ENCODE assay signal across 24 mouse cellular contexts in genomic region chr5:54439286-54439685, GRCm38 (mm10).
DNase-seq lines count a peak whose midpoint lies in the region; ATAC-seq and TF ChIP-seq lines count a peak whose summit lies in the region.
"Had no signal": no experiment of that assay in that cellular context is flagged by ENCODE, and none has a peak within 500 bp of the region (broad histone marks: within the 10 kb centered on the region; RNA-seq: fewer than 3 reads in every experiment).

No protein-coding gene starts in this region.

- no peak overlapping the region for H3K27ac ChIP-seq in forebrain, postnatal 0 days (ENCODE audit: low read depth, low read length)
- H3K27ac ChIP-seq in forebrain, embryonic 15.5 days (replicated peaks), result no peak overlapping the region
- no peak overlapping the region for H3K27ac ChIP-seq in hindbrain, embryonic 14.5 days
- H3K27ac ChIP-seq in hindbrain, embryonic 12.5 days, result no peak overlapping the region
- H3K27ac ChIP-seq in left cerebral cortex, adult 2 months, result no peak overlapping the region
- H3K27ac ChIP-seq: heart, embryonic 13.5 days; hindbrain, embryonic 13.5 days; limb, embryonic 13.5 days; neural tube, embryonic 13.5 days had no signal

- peak; percentile 35 for DNase-seq in forebrain, postnatal 0 days
- peak; percentile 49 for DNase-seq in hindbrain, embryonic 14.5 days (ENCODE audit: low spot score)
- DNase-seq in left cerebral cortex, adult 2 months (ENCODE audit: extremely low spot score in 1 of 2, low spot score in 2 of 2), result no peak
- DNase-seq in left cerebral cortex, postnatal 4 days, result no peak
- peak; percentile 4 for DNase-seq in 416B (ENCODE audit: low read depth)
- DNase-seq: adrenal gland, postnatal 14 days; cerebellum, adult 11 months; cerebellum, adult 9-10 months; cerebellum, postnatal 36 days; gastrocnemius, postnatal 25 days; heart, adult 18-20 months; kidney, adult 2 months; lung, postnatal 14 days; thymus, postnatal 4 days had no signal

- WGBS in forebrain, postnatal 0 days, result 67% methylated on average over 1 of the region's 1 CpGs
- WGBS in forebrain, embryonic 15.5 days, result 94% methylated on average over 1 of the region's 1 CpGs
- WGBS in hindbrain, embryonic 14.5 days, result 77% methylated on average over 1 of the region's 1 CpGs
- WGBS in hindbrain, embryonic 12.5 days, result 89% methylated on average over 1 of the region's 1 CpGs

- H3K9ac ChIP-seq in forebrain, postnatal 0 days, result no peak overlapping the region
- H3K9ac ChIP-seq in forebrain, embryonic 15.5 days (replicated peaks), result no peak overlapping the region
- no peak overlapping the region for H3K9ac ChIP-seq in hindbrain, embryonic 14.5 days
- no peak overlapping the region for H3K9ac ChIP-seq in hindbrain, embryonic 12.5 days
- H3K9ac ChIP-seq: heart, embryonic 13.5 days; hindbrain, embryonic 13.5 days; limb, embryonic 13.5 days; neural tube, embryonic 13.5 days had no signal

- H3K36me3 ChIP-seq in forebrain, postnatal 0 days (ENCODE audit: insufficient read depth), result no peaks in the 10 kb centered on the region
- no peaks in the 10 kb centered on the region for H3K36me3 ChIP-seq in forebrain, embryonic 15.5 days
- no peaks in the 10 kb centered on the region for H3K36me3 ChIP-seq in hindbrain, embryonic 14.5 days (replicated peaks; ENCODE audit: control insufficient read depth, insufficient read depth)
- H3K36me3 ChIP-seq in hindbrain, embryonic 12.5 days, result no peaks in the 10 kb centered on the region
- H3K36me3 ChIP-seq: heart, embryonic 13.5 days; hindbrain, embryonic 13.5 days; limb, embryonic 13.5 days; neural tube, embryonic 13.5 days had no signal

- peak; percentile 43; the same call in 1 of the 2 replicates for ATAC-seq in forebrain, postnatal 0 days
- ATAC-seq in forebrain, embryonic 15.5 days (replicated peaks), result no peak
- no peak for ATAC-seq in hindbrain, embryonic 14.5 days (ENCODE audit: low FRiP score)
- no peak for ATAC-seq in hindbrain, embryonic 12.5 days (ENCODE audit: low FRiP score)
- ATAC-seq: forebrain, embryonic 16.5 days; inflammation-experienced regulatory T-cells, adult 6 months; Patski had no signal

- no peak overlapping the region for H3K4me2 ChIP-seq in forebrain, postnatal 0 days (ENCODE audit: low read depth)
- H3K4me2 ChIP-seq in forebrain, embryonic 15.5 days (replicated peaks), result no peak overlapping the region
- H3K4me2 ChIP-seq in hindbrain, embryonic 14.5 days (replicated peaks), result no peak overlapping the region
- H3K4me2 ChIP-seq in hindbrain, embryonic 12.5 days (replicated peaks), result no peak overlapping the region
- H3K4me2 ChIP-seq: heart, embryonic 13.5 days; hindbrain, embryonic 13.5 days; limb, embryonic 13.5 days; liver, embryonic 11.5 days; neural tube, embryonic 13.5 days had no signal

- no peaks in the 10 kb centered on the region for H3K27me3 ChIP-seq in forebrain, postnatal 0 days (ENCODE audit: insufficient read depth, low read length)
- H3K27me3 ChIP-seq in forebrain, embryonic 15.5 days, result no peaks in the 10 kb centered on the region
- no peaks in the 10 kb centered on the region for H3K27me3 ChIP-seq in hindbrain, embryonic 14.5 days (ENCODE audit: control insufficient read depth, insufficient read depth, low read length)
- no peaks in the 10 kb centered on the region for H3K27me3 ChIP-seq in hindbrain, embryonic 12.5 days
- H3K27me3 ChIP-seq: heart, embryonic 13.5 days; hindbrain, embryonic 13.5 days; limb, embryonic 13.5 days; neural tube, embryonic 13.5 days had no signal

- peak; percentile 42 for TF ChIP-seq CTCF in forebrain, postnatal 0 days (IDR thresholded peaks at IDR 0.05; ENCODE audit: low read depth)
- TF ChIP-seq CTCF in left cerebral cortex, adult 2 months (IDR thresholded peaks at IDR 0.05), result peak; percentile 55

- H3K9me3 ChIP-seq in forebrain, postnatal 0 days (ENCODE audit: low read length), result no peaks in the 10 kb centered on the region
- H3K9me3 ChIP-seq in forebrain, embryonic 15.5 days, result no peaks in the 10 kb centered on the region
- H3K9me3 ChIP-seq in hindbrain, embryonic 14.5 days (ENCODE audit: control insufficient read depth, low read length), result no peaks in the 10 kb centered on the region
- no peaks in the 10 kb centered on the region for H3K9me3 ChIP-seq in hindbrain, embryonic 12.5 days (replicated peaks)
- H3K9me3 ChIP-seq: heart, embryonic 13.5 days; hindbrain, embryonic 13.5 days; limb, embryonic 13.5 days; neural tube, embryonic 13.5 days had no signal

- no peak overlapping the region for H3K4me3 ChIP-seq in forebrain, postnatal 0 days (ENCODE audit: low read depth, low read length)
- H3K4me3 ChIP-seq in forebrain, embryonic 15.5 days, result no peak overlapping the region
- no peak overlapping the region for H3K4me3 ChIP-seq in hindbrain, embryonic 14.5 days (replicated peaks; ENCODE audit: low read length)
- H3K4me3 ChIP-seq in hindbrain, embryonic 12.5 days, result no peak overlapping the region
- H3K4me3 ChIP-seq in left cerebral cortex, adult 2 months, result no peak overlapping the region
- H3K4me3 ChIP-seq: heart, embryonic 13.5 days; hindbrain, embryonic 13.5 days; limb, embryonic 13.5 days; neural tube, embryonic 13.5 days had no signal

- intact Hi-C loops in left cerebral cortex, adult 2 months (cut with DNase I), result loop anchor here (5.0 to 10.0 kb wide), 2 partner anchors 202 to 244 kb away; no protein-coding TSS in a partner anchor
- intact Hi-C loops in left cerebral cortex, postnatal 4 days (cut with DNase I), result loop anchor here (10.0 kb wide), 1 partner anchor 244 kb away; no protein-coding TSS in a partner anchor

- no peaks in the 10 kb centered on the region for H3K4me1 ChIP-seq in forebrain, postnatal 0 days (ENCODE audit: insufficient read depth)
- H3K4me1 ChIP-seq in forebrain, embryonic 15.5 days, result peaks cover 11% of the 10 kb centered on the region; the same call in 1 of the 2 replicates
- H3K4me1 ChIP-seq in hindbrain, embryonic 14.5 days (replicated peaks; ENCODE audit: control insufficient read depth, insufficient read depth, low read length), result no peaks in the 10 kb centered on the region
- H3K4me1 ChIP-seq in hindbrain, embryonic 12.5 days, result no peaks in the 10 kb centered on the region
- H3K4me1 ChIP-seq: hindbrain, embryonic 13.5 days; limb, embryonic 13.5 days had no signal

Comparison
In these comparisons a context has a peak if more than half of its experiments do, and no peak if none do; other contexts are left out.
1. DNase-seq: peak in forebrain, postnatal 0 days (single experiment), hindbrain, embryonic 14.5 days (single experiment) and 416B (single experiment); none in left cerebral cortex, adult 2 months (0 of 2) and left cerebral cortex, postnatal 4 days (single experiment).